Mouse (Mus musculus) thymus, postnatal 0 days (tissue): Measurements from ENCODE around the gene Lgr6. TPM values are rescaled to one million over a fixed set of nuclear protein-coding genes. Genes with fewer than 3 reads are reported as not detected.

Experiments
- DNase-seq: peaks from one replicate; pipeline ENCODE4 v3.0.0-alpha.2; 2015; ENCODE audit warnings: low spot score
- polyA plus RNA-seq: library from polyadenylated mRNA; unstranded; fragments of >200 nt; fragmentation: Nextera tagmentation; extraction: Ambion mirVana; gene quantifications from 2 replicates; pipeline ENCODE4 v1.2.1, GENCODE M21; 2015

Gene Lgr6
- polyA plus RNA-seq, 1 experiment from 2014 or later = 0.12 TPM

DNA sequence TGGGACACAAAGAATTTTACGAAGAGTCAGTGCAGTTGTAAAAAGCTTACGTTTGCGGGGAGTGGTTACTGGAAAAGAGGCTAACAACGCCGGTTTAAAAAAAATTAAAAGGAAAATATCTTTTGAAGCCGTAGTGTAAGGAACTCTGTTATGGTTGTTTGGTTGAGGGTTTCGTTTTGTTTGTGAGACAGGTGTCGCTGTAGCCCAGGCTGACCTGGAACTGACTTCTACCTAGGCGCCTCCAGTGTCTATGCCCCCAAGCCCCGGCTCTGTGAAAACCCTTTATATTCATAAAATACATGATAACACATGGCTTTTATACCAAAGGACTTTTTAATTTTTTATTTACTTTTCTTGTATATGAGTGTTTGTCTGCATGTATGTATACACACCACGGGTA, 142.3 kb downstream of the Lgr6 start:
- DNase-seq = peak; percentile 60

DNA sequence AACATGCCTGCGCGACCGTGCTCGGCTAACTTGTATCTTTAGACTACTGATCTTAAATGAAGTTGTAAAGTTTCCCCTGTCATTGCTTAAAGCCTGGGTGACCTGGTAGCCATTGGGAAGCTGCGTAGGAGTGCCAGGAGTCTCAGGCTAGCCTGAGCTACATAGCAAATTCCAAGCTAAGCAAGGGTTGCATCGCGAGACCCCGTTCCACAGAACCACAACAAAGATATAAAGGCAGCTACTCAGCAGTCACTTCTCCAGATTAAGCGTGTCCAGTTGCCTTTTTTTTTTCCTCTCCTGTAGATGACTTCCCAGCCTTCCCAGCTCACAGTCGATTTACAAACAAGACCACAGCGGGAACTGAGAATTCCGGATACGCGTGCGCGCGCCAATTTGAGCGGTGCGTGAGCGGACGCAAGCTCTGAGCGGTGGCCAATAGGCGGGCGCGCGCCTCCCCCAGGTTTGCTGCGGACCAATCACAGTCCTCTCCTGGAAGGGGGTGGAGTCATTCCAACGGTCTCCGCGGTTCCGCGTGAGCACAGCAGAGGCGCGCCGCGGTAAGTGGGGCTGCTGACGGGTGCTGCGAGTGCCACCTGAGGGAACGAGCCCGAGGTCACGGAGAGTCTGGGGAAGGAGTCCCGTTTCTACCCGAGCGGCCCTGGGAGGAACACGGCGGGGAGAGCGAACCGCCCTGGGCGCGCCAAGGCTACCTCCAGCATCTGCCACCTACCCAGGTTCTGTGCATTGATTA, 142.8 kb downstream of the Lgr6 start, which contains the start of gene Ube2t:
TSS of gene Ube2t (plus strand) at position 513 of the 751 bp plus-strand sequence.
- DNase-seq = peak; percentile 97

DNA sequence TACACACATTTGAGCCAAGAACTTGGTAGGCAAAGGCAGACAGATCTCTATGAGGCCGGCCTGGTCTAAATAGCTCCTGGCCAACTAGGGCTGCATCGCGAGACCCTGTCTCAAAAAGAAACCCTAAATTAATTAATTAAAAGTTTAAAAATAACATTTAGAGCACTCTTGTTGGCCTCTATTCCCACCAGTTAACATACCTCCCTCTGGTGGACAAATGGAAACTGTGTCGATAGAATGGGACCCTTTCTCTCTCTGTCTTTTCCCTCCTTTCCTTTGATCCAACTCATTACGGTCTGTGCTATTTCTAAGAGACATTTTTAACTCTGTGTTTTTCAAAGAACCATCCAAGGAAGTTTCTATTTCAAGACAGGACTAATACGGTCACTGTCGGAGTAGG, 144.4 kb downstream of the Lgr6 start:
- DNase-seq = peak; percentile 14

DNA sequence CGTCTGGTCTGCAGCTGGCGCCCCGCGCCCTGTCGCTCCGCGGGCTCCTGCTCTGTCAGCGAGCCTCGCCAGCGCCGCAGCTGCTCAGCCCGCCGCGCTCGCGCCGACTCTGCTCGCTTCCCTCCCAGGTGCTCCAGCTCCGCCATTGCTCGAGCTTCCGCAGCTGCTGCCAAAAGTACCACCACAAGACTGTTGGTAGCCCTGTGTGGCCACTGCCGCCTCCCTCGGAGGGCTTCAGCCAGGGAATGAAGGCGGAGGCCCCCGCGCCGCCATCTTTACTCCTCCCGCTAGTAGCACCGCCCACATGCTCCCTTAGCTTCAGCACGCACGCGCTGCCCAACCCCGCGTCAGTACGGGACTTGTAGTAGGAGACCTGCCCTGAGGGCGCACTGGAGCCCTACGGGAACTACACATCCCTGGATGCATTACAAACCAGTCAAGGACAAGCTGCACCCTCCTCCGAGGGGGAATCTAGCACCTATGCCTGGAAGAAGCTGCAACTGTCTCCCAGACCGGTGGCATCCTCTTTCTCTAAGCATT, 149.4 kb downstream of the Lgr6 start, which contains the start of gene Ppp1r12b:
TSS of gene Ppp1r12b (minus strand) at position 306 of the 540 bp plus-strand sequence.
- peak; percentile 94 for DNase-seq

DNA sequence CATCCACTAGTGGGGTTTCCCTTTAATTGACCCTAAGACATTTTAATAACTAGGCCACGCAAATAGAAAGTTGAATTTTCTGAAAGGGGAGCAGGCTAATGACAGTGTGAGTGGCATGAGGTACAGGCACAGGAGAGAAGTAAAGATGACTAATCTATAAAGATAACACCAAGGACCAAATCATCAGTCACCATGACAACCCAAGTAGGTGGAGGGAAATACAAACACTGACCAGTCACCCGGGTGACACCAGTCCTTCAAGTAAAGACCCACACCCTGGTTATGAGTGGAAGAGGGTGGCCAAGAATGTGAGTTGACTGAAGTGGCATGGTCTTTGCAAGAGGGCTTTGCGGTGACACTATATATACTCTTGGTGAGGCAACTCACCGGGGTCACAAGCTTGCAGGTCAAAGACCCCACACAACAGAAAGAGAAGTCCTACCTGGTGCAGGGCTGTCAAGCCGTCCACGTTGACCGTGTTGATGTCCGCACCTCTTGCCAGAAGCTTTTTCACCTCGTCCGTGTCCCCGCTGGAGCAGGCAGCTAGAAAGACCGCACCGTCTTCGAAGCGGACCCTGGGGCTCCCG, 149.9 kb downstream of the Lgr6 start:
- DNase-seq = peak; percentile 8

DNA sequence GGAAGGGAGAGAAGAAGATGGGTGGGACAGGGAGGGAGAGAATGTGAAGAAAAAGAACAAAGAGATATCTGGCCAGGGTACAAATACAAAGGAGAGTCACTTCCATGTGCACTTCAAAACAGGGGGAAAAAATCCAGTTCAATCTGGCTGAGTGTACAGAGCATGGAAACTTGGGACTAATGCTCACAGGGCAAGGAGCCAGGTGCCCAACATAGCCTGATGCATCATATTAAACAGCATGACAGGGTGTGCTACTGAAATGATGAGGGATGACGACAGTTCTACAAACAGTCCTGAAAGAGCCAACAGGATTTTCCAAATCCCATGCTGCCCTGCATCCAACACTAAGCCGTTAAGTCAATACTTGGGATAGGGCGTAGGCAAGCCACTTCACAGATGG, 155.1 kb downstream of the Lgr6 start:
- DNase-seq = no peak

DNA sequence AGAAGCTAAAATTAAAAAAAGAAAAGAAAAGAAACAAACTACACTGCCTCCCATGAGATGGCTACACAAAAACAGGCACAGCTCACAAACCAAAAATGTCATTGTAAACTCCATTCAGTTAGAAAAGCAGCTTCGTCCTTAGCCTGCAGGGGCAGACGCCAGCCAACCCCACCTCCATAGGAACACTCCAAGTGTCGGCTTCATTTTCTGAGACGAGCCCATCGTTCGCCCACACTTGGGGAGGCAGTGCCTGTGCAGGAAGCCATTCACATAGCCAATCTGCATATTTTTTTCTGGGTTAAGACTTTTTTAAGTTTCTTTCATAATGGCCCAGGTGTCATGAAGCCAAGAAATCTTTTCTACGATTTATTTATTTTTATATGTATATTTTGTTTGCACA, 157.5 kb downstream of the Lgr6 start:
- DNase-seq = no peak

DNA sequence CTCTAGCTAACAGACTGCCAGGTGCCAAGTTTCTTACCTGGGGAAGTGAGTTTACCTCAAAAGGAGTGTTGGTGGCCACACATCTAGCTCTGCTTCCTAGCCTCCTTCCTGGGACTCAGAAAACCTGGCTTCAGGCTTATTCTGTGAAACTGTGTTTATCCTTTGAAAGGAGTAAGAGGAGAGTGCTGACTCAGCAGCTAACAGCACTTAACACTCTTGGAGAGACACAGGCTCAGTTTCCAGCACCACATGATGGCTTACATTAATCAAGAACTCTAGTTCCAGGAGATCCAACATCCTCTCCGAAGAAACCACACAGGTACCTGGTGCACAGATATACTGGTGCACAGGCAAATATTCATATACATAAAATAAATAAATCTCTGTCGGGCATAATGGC, 162.2 kb downstream of the Lgr6 start:
- no peak for DNase-seq

DNA sequence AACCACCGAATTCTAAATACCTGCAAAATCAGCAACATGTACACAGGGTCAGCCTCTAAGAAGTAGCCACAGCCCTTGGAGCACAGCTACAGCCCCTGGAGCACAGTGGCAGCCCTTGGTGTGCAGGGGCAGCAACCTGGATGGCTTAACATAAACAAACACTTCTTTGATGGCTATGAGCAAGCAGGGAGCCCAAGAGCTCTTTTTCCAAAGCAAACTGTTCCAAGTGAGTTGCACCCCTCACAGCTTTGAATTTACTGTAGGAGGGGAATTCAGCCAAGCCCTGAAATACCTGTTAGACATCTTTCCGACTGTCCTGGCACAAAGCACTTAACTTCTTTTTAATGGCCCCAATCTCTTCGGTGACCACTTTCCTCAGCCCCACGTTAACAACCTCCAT, 164.2 kb downstream of the Lgr6 start:
- no peak for DNase-seq

DNA sequence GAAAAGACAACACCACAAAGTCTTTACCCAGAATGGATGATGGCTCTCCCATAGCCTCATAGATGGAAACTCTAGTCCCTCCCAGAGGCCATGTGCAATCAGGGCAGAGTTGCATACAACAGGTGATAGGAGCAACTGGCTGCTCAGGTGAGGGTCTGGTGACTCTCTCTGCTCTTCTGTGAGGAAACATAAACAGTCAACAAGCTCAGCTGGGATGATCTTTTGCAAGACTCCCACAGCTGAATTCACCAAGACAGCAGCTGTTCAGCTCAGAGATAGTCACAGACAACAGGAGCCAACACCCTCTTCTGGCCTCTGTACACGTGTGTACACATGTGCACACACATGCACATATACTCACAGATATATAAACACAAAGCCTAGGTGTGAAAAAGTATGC, 166.8 kb downstream of the Lgr6 start:
- no peak for DNase-seq

DNA sequence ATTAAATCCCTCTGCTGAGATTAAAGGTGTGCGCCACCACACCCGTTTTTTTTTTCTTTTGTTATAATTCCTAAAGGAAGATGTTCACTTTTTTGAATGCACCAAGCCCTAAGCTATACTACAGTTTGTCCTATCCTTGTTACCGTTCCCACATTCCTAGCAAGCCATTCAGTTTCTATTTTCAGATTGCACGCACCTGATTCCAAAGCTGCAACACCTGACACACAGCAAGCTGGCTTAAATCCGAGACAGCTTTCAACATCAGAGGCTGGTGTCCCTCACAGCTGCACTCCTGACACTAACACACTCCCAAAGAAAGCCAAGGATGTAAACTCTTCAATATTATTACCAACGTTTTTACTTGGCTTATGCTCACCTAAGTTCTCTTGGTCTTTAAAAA, 168.7 kb downstream of the Lgr6 start:
- DNase-seq = no peak

Other genes starting within 250 kb of the Lgr6 start
- 4.5 and 7.0 TPM in 2 replicates for gene Ppp1r12b, start 149.3 kb downstream of the Lgr6 start, polyA plus RNA-seq
- gene Ube2t, start 142.7 kb downstream of the Lgr6 start, polyA plus RNA-seq = 51.6 and 57.5 TPM in 2 replicates
- 108 and 118 TPM in 2 replicates for gene Ptpn7, start 27.4 kb upstream of the Lgr6 start, polyA plus RNA-seq
- 32.6 and 34.8 TPM in 2 replicates for gene Arl8a, start 41.5 kb upstream of the Lgr6 start, polyA plus RNA-seq
- 0.09 and 0.13 TPM in 2 replicates for gene Gpr37l1, start 62.4 kb upstream of the Lgr6 start, polyA plus RNA-seq
- gene Elf3, start 153.3 kb upstream of the Lgr6 start, polyA plus RNA-seq = 4.4 and 5.0 TPM in 2 replicates
- 58.1 and 66.1 TPM in 2 replicates for gene Rnpep, start 178.8 kb upstream of the Lgr6 start, polyA plus RNA-seq
- gene Timm17a, start 208.5 kb upstream of the Lgr6 start, polyA plus RNA-seq = 235 TPM in 2 replicates
- 0.55 and 0.89 TPM in 2 replicates for gene Lmod1, start 219.5 kb upstream of the Lgr6 start, polyA plus RNA-seq